Mouse (Mus musculus) ES-Bruce4 (cell line): ENCODE data around the gene Gm44503. TPM values are rescaled to one million over a fixed set of nuclear protein-coding genes. Genes with fewer than 3 reads are reported as not detected.
A peak's percentile ranks its signal among the peaks of the same experiment; 100 is the strongest.

Experiments
- H3K27ac ChIP-seq: 2 replicates; pipeline ENCODE4 v1.5.1; 2012; ENCODE audit warnings: low read length, inconsistent platforms; ENCODE audit not compliant: insufficient read depth
- H3K27me3 ChIP-seq: 2 replicates; pipeline ENCODE4 v1.6.1; 2012; ENCODE audit warnings: mild to moderate bottlenecking, low read length, inconsistent platforms; ENCODE audit not compliant: control insufficient read depth, poor library complexity, insufficient read depth, severe bottlenecking
- H3K36me3 ChIP-seq: 2 replicates; pipeline ENCODE4 v1.6.1; 2012; ENCODE audit warnings: inconsistent platforms, mild to moderate bottlenecking, low read length, moderate library complexity; ENCODE audit not compliant: control insufficient read depth, poor library complexity, insufficient read depth, severe bottlenecking
- H3K4me1 ChIP-seq: one replicate; pipeline ENCODE4 v1.8.1; 2011; ENCODE audit warnings: low read length; ENCODE audit not compliant: control insufficient read depth, insufficient read depth
- H3K4me3 ChIP-seq: 2 replicates; pipeline ENCODE4 v1.5.1; 2011; ENCODE audit warnings: low read depth, mild to moderate bottlenecking, low read length
- H3K9ac ChIP-seq: 2 replicates; pipeline ENCODE4 v1.6.1; 2012; ENCODE audit warnings: low read depth, mild to moderate bottlenecking, inconsistent platforms; ENCODE audit not compliant: poor library complexity, severe bottlenecking
- H3K9me3 ChIP-seq: replicated peaks from 2 replicates; pipeline ENCODE4 v1.6.1; 2012; ENCODE audit warnings: mild to moderate bottlenecking, low read length, inconsistent platforms; ENCODE audit not compliant: control insufficient read depth, poor library complexity, insufficient read depth, severe bottlenecking
- CTCF ChIP-seq: IDR thresholded peaks from one replicate; pipeline ENCODE4 v1.8.1; 2011; ENCODE audit warnings: low read depth, low read length
- EP300 ChIP-seq: IDR thresholded peaks from 2 replicates; pipeline ENCODE4 v1.6.1; 2011; ENCODE audit warnings: low read depth, low read length; ENCODE audit not compliant: insufficient read depth
- POLR2A ChIP-seq: IDR thresholded peaks from one replicate; pipeline ENCODE4 v1.8.1; 2011; ENCODE audit warnings: low read length; ENCODE audit not compliant: insufficient read depth
- polyA plus RNA-seq: library from polyadenylated mRNA; stranded (reverse); fragments of >200 nt; gene quantifications from 2 replicates; pipeline ENCODE4 v1.2.4, GENCODE M21; 2011; ENCODE audit warnings: low read depth; ENCODE audit not compliant: missing spikeins, insufficient read depth, insufficient read length

Gene Gm44503
- polyA plus RNA-seq, 1 experiment = not detected

DNA sequence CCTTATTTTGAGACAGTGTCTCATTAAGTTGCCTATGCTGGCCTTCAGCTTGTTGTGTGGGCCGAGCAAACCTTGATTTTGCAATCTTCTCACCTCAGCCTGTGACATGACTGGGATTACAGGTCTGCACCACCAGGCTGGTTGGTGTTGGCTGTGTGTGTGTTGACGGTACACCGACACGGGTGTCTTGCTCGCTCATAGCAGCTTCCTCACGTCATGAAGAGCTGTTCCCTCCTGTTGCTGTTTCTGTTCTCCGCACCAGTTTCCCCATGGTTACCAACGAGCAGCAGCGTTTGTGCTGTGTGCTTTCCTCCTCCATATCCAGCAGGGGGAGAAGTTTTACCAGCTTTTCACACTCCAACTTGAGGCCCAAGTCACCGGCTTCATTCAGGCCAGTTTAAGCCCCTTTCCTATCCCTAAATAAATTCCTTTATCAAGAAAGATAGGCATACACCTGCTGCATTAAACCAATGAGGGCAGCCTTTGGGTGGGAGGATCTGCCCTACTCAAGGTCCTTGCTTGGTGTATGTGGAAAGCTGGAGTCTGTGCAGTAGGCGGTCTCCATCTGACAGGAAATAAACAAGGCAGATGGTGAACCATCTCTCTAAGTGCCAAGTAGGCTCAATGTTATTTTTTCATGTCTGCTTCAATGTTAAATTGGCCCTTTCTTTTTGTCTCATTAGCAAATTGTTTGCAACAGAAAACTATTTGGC lies 9.9 kb downstream of the Gm44503 start:
- no peaks in the 10 kb centered on the region for H3K27me3 ChIP-seq
- no peaks in the 10 kb centered on the region for H3K9me3 ChIP-seq
- no peaks in the 10 kb centered on the region for H3K4me1 ChIP-seq
- H3K9ac ChIP-seq = no peak overlapping the region
- H3K4me3 ChIP-seq = no peak overlapping the region
- no peak overlapping the region for H3K27ac ChIP-seq
- no peaks in the 10 kb centered on the region for H3K36me3 ChIP-seq
- TF ChIP-seq EP300 (no peak), CTCF (peak; percentile 59), POLR2A (no peak)

DNA sequence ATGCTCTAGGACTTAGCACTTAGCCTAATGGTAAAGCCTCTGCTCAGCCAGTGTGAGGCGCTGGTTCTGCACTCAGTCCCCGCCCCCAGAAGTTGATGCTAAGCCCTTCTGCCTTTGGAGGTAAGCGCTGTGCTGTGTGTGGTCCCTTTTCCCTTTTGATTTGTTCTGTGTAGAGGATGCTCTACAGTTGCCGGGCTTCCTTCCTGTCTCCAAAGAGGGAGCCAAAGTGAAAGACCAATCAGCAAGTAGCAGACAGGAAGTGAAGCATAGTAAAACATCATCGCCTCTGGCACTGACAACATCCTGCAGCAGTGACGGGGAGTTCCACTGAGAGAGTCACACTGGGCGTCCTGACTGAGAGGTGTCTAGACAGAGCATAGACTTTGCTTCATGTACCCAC lies 11.2 kb downstream of the Gm44503 start:
- Histone ChIP-seq H3K36me3 (no peaks in the 10 kb centered on the region), H3K4me1 (no peaks in the 10 kb centered on the region), H3K9me3 (no peaks in the 10 kb centered on the region), H3K27ac (peak overlapping the region; percentile 20; the same call in 1 of the 2 replicates), H3K9ac (no peak overlapping the region), H3K27me3 (no peaks in the 10 kb centered on the region), H3K4me3 (no peak overlapping the region)
- TF ChIP-seq CTCF (peak; percentile 65), EP300 (0 out of 2 replicates have a peak, but pooled peaks have one; percentile 9), POLR2A (no peak)

DNA sequence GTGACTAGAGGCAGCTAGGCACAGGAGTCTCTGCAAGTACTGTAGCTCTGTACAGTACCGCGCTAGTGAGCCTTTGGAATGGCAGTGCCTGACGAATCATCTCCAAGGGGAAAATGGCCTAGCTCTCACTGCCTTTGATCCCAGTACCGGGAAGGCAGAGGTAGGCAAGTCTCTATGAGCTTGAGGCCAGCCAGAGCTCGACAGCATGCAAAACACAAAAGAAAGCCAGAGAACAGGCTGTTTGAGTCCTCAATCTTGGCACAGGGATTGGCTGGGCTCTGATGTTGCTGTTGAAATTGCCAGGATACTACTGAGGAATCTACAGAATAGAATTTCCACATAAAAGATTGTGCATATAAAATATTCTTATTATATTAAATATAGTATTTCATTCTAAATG lies 13.8 kb downstream of the Gm44503 start:
- no peaks in the 10 kb centered on the region for H3K9me3 ChIP-seq
- no peak for TF ChIP-seq CTCF

DNA sequence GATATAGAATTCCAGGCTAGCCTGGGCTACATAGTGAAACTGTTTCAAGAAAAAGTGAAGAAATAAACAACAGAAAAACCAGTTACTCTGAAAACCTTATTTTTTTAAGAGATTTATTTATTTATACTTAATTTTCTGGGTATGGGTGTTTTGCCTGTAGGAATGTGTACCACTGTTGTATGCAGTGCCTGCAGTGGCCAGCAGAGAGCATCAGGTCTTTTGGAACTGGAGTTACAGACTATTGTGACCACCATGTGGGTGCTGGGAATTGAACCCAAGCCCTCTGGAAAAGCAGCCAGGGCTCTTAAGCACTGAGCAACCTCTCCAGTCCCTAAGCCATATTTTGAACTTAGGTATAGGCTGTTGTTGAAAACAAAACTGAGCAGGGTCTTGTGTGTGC lies 14.3 kb downstream of the Gm44503 start:
- no peak for TF ChIP-seq EP300
- TF ChIP-seq POLR2A = no peak
- TF ChIP-seq CTCF = no peak
- no peak overlapping the region for H3K27ac ChIP-seq
- no peaks in the 10 kb centered on the region for H3K4me1 ChIP-seq
- H3K36me3 ChIP-seq = no peaks in the 10 kb centered on the region
- H3K27me3 ChIP-seq = no peaks in the 10 kb centered on the region
- no peak overlapping the region for H3K4me3 ChIP-seq
- no peak overlapping the region for H3K9ac ChIP-seq
- H3K9me3 ChIP-seq = no peaks in the 10 kb centered on the region

More for the DNA sequence above, 13.8 kb downstream of the Gm44503 start:
- no peak overlapping the region for H3K9ac ChIP-seq
- H3K36me3 ChIP-seq = no peaks in the 10 kb centered on the region
- no peak overlapping the region for H3K27ac ChIP-seq
- no peaks in the 10 kb centered on the region for H3K4me1 ChIP-seq
- H3K27me3 ChIP-seq = no peaks in the 10 kb centered on the region
- H3K4me3 ChIP-seq = no peak overlapping the region

DNA sequence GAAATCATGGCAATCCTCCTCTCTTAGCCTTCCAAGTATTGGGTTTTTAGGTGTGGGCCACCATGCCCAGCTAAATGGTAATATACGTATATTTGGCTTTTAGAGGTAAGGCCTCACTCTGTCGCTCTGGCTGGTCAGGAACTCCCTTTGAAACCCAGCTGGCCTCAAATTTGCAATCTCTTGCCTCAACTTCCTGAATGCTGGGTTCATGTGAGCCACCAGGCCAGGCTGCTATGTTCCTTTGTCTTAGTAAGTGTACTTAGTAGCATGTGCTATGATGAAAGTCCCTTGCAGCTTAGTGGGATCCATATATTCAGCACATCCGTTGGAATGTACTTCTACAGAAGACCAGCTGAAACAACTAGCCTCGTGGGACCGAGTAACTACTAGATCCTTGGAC lies 16.1 kb downstream of the Gm44503 start:
- TF ChIP-seq POLR2A (no peak), EP300 (no peak), CTCF (no peak)
- H3K27me3 ChIP-seq = no peaks in the 10 kb centered on the region
- H3K9me3 ChIP-seq = no peaks in the 10 kb centered on the region
- no peak overlapping the region for H3K9ac ChIP-seq
- no peaks in the 10 kb centered on the region for H3K36me3 ChIP-seq
- no peaks in the 10 kb centered on the region for H3K4me1 ChIP-seq
- no peak overlapping the region for H3K4me3 ChIP-seq
- H3K27ac ChIP-seq = no peak overlapping the region

DNA sequence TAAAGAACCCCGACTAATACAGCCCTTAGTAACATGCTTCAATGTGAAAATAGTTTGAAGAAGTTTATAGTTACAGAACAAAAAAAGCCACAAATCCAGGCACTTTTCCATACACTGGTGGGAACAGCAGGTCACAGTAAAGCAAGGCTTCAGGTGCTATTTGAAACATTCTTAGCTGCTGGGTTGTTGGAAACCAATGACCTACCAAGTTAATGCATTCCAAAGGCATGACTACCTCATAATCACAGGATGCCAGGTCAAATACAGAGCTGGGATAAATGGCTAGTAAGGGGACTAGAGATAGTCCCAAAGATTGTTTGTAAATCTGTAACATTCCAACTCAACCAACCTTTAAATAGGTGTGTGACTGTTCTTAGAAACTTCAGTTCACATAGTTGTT lies 16.6 kb downstream of the Gm44503 start:
- Histone ChIP-seq H3K27ac (no peak overlapping the region), H3K4me3 (no peak overlapping the region), H3K36me3 (no peaks in the 10 kb centered on the region), H3K27me3 (no peaks in the 10 kb centered on the region), H3K4me1 (no peaks in the 10 kb centered on the region), H3K9me3 (no peaks in the 10 kb centered on the region), H3K9ac (no peak overlapping the region)
- TF ChIP-seq EP300 (no peak), POLR2A (no peak), CTCF (no peak)
